Mouse (Mus musculus): ENCODE data around the gene Tfcp2l1. TPM values are rescaled to one million over a fixed set of nuclear protein-coding genes. Genes with fewer than 3 reads are reported as not detected.

The Tfcp2l1 gene
- total and polyA plus RNA-seq, 2 experiments from 2014 or later, result 0.68 to 3.1 TPM

DNA sequence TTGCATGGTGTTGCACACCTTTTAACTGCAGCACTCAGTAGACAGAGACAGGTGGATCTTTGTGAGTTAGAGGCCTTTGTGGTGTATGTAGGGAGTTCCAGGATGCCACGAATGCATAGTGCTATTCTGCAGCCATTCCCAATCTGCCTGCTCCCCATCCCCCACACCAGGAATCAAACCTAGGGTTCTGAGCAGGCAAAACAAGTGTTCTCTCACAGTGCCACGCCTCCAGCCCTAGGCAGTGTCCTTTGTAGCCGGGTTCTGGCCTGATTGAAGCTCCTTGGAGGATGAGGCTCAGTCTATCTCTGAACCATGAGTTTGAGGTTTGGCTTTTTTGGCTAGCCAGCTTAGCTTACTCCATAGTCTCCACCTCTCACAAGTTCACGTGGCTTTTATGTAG, 18.0 kb downstream of the Tfcp2l1 start:
- Histone ChIP-seq H3K4me2 (ENCODE audit: low read depth, low read length, poor library complexity, severe bottlenecking) (no peak overlapping the region), H3K4me1 (ENCODE audit: insufficient read depth, low read length) (no peaks in the 10 kb centered on the region), H3K36me3 (ENCODE audit: insufficient read depth, low read length) (peaks cover 5% of the 10 kb centered on the region; the same call in 1 of the 2 replicates), H3K4me3 (ENCODE audit: low read depth, low read length) (no peak overlapping the region), H3K9me3 (ENCODE audit: low read length) (no peaks in the 10 kb centered on the region), H3K27ac (ENCODE audit: low read depth, low read length) (no peak overlapping the region), H3K9ac (replicated peaks; ENCODE audit: low read length, poor library complexity, severe bottlenecking) (no peak overlapping the region), H3K27me3 (ENCODE audit: insufficient read depth, low read length) (no peaks in the 10 kb centered on the region)
- TF ChIP-seq CTCF (IDR thresholded peaks at IDR 0.05), result no peak
- 60% methylated on average over 4 of the region's 4 CpGs for WGBS
- no peak for ATAC-seq (ENCODE audit: low FRiP score)
- no peak for DNase-seq (ENCODE audit: low spot score)

DNA sequence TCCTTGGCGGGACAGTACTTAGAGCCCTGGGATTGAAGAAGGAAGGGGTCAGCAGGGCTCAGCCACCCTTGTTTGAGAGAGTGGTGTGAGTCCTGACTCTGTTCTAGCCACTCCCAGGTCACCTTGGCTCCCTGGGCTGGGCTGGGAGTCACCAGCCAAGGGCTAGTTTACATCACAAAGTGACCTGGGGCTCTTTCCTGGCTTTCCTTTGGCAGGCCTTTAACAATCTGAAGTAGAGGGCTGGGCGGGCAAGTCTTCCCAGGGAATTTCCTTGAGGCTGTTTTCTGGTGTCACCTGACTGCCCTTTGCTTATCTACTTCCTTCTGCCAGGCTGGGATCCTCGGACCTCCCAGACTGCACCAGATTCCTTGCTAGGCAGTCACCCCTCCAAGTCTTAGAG, 20.3 kb downstream of the Tfcp2l1 start:
- Histone ChIP-seq H3K36me3 (ENCODE audit: insufficient read depth, low read length) (peaks cover 5% of the 10 kb centered on the region; the same call in 1 of the 2 replicates), H3K9ac (replicated peaks; ENCODE audit: low read length, poor library complexity, severe bottlenecking) (no peak overlapping the region), H3K27me3 (ENCODE audit: insufficient read depth, low read length) (no peaks in the 10 kb centered on the region), H3K4me1 (ENCODE audit: insufficient read depth, low read length) (no peaks in the 10 kb centered on the region), H3K27ac (ENCODE audit: low read depth, low read length) (no peak overlapping the region), H3K4me2 (ENCODE audit: low read depth, low read length, poor library complexity, severe bottlenecking) (no peak overlapping the region), H3K9me3 (ENCODE audit: low read length) (no peaks in the 10 kb centered on the region), H3K4me3 (ENCODE audit: low read depth, low read length) (no peak overlapping the region)
- 44% methylated on average over 3 of the region's 3 CpGs for WGBS
- ATAC-seq (ENCODE audit: low FRiP score), result no peak
- no peak for DNase-seq (ENCODE audit: low spot score)
- no peak for TF ChIP-seq CTCF (IDR thresholded peaks at IDR 0.05)

DNA sequence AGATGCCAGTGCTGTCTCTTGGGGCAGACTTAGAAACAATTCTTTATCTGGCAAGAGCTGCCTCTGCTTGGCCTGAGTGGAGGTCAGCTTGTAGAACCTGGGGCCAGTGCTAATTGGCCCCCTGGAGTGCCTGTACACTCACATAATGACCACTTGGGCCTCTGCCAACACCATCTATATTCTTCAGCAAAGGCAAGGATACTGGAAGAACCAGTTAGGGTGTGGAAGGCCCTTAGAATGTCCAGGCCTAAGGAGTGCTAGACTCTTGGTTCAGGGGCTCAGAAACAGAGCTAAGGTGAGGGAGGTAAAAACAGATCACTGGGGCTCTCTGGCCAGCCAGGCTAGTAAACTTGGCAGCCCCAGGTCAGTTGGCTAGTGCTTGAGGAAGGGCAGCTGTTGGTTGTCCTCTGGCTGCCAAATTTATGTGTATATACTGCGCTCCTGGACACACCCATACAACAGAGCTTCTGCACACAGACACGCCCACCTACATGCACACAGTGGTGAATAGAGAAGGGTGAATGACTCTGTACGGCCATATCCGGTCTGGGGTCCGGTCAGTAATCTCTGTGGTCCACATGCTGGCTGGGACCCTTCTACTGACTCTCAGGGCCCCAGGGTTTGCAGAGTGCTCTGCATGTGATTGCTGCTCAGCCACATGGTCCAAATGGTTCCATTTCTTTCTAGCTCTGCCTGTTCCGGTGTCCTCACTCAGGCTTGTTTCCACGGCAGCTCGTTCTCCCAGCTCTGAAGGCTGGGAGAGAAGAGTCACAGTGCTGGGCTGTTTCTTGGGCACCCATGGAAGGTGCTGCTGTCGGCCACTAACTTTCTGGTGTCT, 22.4 kb downstream of the Tfcp2l1 start:
- peaks cover 5% of the 10 kb centered on the region; the same call in 1 of the 2 replicates for H3K36me3 ChIP-seq (ENCODE audit: insufficient read depth, low read length)
- H3K9me3 ChIP-seq (ENCODE audit: low read length), result no peaks in the 10 kb centered on the region
- no peak overlapping the region for H3K4me3 ChIP-seq (ENCODE audit: low read depth, low read length)
- H3K4me1 ChIP-seq (ENCODE audit: insufficient read depth, low read length), result no peaks in the 10 kb centered on the region
- 71% methylated on average over 9 of the region's 9 CpGs for WGBS
- no peak overlapping the region for H3K4me2 ChIP-seq (ENCODE audit: low read depth, low read length, poor library complexity, severe bottlenecking)
- DNase-seq (ENCODE audit: low spot score) (peak; percentile 3), ATAC-seq (ENCODE audit: low FRiP score) (peak; percentile 38; the same call in 1 of the 2 replicates)
- H3K27ac ChIP-seq (ENCODE audit: low read depth, low read length), result no peak overlapping the region
- TF ChIP-seq CTCF (IDR thresholded peaks at IDR 0.05), result no peak
- no peaks in the 10 kb centered on the region for H3K27me3 ChIP-seq (ENCODE audit: insufficient read depth, low read length)
- H3K9ac ChIP-seq (replicated peaks; ENCODE audit: low read length, poor library complexity, severe bottlenecking), result no peak overlapping the region

DNA sequence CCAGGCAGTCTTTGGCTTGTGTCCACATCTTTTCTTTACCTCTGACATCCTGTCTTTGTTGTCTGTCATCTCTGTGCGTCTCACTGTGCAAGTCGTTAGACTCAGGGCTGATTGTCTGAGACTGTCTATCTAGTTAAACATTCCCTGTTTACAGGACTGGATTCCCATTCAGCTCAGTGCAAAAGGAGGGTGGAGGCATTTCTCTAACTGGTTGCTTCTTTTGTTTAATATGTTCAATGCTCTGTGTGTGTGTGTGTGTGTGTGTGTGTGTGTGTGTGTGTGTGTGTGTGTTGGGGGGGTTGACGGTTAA, 23.0 kb downstream of the Tfcp2l1 start:
- WGBS, result 58% methylated on average over 3 of the region's 3 CpGs
- Histone ChIP-seq H3K4me1 (ENCODE audit: insufficient read depth, low read length) (no peaks in the 10 kb centered on the region), H3K4me2 (ENCODE audit: low read depth, low read length, poor library complexity, severe bottlenecking) (no peak overlapping the region), H3K36me3 (ENCODE audit: insufficient read depth, low read length) (peaks cover 5% of the 10 kb centered on the region; the same call in 1 of the 2 replicates), H3K27me3 (ENCODE audit: insufficient read depth, low read length) (no peaks in the 10 kb centered on the region), H3K9ac (replicated peaks; ENCODE audit: low read length, poor library complexity, severe bottlenecking) (no peak overlapping the region), H3K27ac (ENCODE audit: low read depth, low read length) (no peak overlapping the region), H3K4me3 (ENCODE audit: low read depth, low read length) (no peak overlapping the region), H3K9me3 (ENCODE audit: low read length) (no peaks in the 10 kb centered on the region)
- no peak for TF ChIP-seq CTCF (IDR thresholded peaks at IDR 0.05)
- ATAC-seq (ENCODE audit: low FRiP score) (peak; percentile 34; the same call in 1 of the 2 replicates), DNase-seq (ENCODE audit: low spot score) (no peak)

DNA sequence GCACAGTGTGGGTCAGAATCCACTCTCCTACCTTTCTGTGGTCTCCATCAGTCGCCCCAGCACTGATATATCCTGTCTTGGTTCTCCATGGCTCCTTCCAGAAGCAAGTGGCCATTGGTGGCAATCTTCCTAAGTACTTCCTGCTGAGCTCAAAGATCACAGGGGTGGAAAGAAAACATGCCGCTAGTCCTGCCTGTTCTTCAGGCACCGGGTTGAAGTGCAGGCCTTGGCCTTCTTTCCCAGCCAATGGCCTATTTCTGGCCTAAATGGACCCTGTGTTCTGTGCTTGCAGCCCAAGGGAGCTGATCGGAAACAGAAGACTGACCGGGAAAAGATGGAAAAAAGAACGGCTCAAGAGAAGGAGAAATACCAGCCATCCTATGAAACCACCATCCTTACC, 31.0 kb downstream of the Tfcp2l1 start:
- no peak overlapping the region for H3K9ac ChIP-seq (replicated peaks; ENCODE audit: low read length, poor library complexity, severe bottlenecking)
- H3K4me2 ChIP-seq (ENCODE audit: low read depth, low read length, poor library complexity, severe bottlenecking), result no peak overlapping the region
- no peaks in the 10 kb centered on the region for H3K9me3 ChIP-seq (ENCODE audit: low read length)
- H3K27me3 ChIP-seq (ENCODE audit: insufficient read depth, low read length), result no peaks in the 10 kb centered on the region
- no peaks in the 10 kb centered on the region for H3K4me1 ChIP-seq (ENCODE audit: insufficient read depth, low read length)
- no peak overlapping the region for H3K27ac ChIP-seq (ENCODE audit: low read depth, low read length)
- TF ChIP-seq CTCF (IDR thresholded peaks at IDR 0.05), result no peak
- ATAC-seq (ENCODE audit: low FRiP score) (no peak), DNase-seq (ENCODE audit: low spot score) (no peak)
- 83% methylated on average over 6 of the region's 6 CpGs for WGBS
- H3K36me3 ChIP-seq (ENCODE audit: insufficient read depth, low read length), result no peaks in the 10 kb centered on the region
- no peak overlapping the region for H3K4me3 ChIP-seq (ENCODE audit: low read depth, low read length)

DNA sequence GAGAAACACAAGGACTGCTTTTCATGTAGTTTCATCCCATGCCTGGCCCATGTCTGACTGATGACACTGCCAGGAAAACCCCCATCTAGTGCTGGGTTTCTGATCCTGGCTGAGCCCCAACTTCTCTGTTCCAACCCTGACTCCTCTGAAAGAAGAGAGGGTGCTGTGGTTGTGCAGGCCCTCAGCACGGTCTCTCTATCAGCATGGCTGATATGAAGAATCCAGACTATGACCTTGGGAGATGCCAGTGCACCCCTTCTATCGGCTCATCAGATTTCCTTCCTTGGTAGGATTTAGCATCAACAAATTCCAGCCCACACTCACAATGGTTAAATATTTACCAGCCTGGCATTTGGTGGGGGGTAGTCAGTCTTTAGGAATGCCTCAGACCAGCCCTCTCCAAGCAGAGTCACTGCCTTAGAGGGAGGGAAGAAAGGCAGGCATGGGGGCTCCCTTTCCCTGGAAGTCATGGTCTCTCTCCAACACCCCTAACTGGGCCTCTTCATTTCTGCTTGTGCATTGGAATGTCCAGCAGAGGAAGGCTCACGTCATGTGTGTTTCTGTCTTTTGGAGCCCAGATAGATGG, 33.2 kb downstream of the Tfcp2l1 start:
- Histone ChIP-seq H3K9ac (replicated peaks; ENCODE audit: low read length, poor library complexity, severe bottlenecking) (no peak overlapping the region), H3K27me3 (ENCODE audit: insufficient read depth, low read length) (no peaks in the 10 kb centered on the region), H3K9me3 (ENCODE audit: low read length) (no peaks in the 10 kb centered on the region), H3K4me1 (ENCODE audit: insufficient read depth, low read length) (no peaks in the 10 kb centered on the region), H3K36me3 (ENCODE audit: insufficient read depth, low read length) (no peaks in the 10 kb centered on the region), H3K4me3 (ENCODE audit: low read depth, low read length) (no peak overlapping the region), H3K27ac (ENCODE audit: low read depth, low read length) (no peak overlapping the region), H3K4me2 (ENCODE audit: low read depth, low read length, poor library complexity, severe bottlenecking) (no peak overlapping the region)
- DNase-seq (ENCODE audit: low spot score) (no peak), ATAC-seq (ENCODE audit: low FRiP score) (no peak)
- 84% methylated on average over 3 of the region's 3 CpGs for WGBS
- TF ChIP-seq CTCF (IDR thresholded peaks at IDR 0.05), result no peak

All from midbrain, postnatal 0 days (tissue).